Mouse (Mus musculus): ENCODE measurements around the gene Actrt2. TPM values are rescaled to one million over a fixed set of nuclear protein-coding genes. Genes with fewer than 3 reads are reported as not detected.

The Actrt2 gene
- total RNA-seq, 2 experiments from 2014 or later = not detected

Other genes starting within 250 kb of the Actrt2 start
- 10 to 100 TPM in 1 of 2 experiments, 1 to 10 TPM in 1; 9.8 to 13.5 TPM for gene Prdm16, start 31.0 kb downstream of the Actrt2 start, total RNA-seq (2021)
- gene Ttc34, start 169.6 kb upstream of the Actrt2 start, total RNA-seq (2021) = 1 to 10 TPM; 3.7 to 4.9 TPM
- under 1 TPM; 0.22 to 0.23 TPM for gene Mmel1, start 201.7 kb upstream of the Actrt2 start, total RNA-seq (2021)
- gene Fam213b, start 231.3 kb upstream of the Actrt2 start, total RNA-seq (2021) = 10 to 100 TPM; 36.2 to 39.0 TPM